Mouse (Mus musculus) embryonic fibroblast, embryonic 13.5 days (primary cell): ENCODE data around the gene Nln. TPM values are rescaled to one million over a fixed set of nuclear protein-coding genes. Genes with fewer than 3 reads are reported as not detected.

Experiments used
- H3K27ac ChIP-seq: 2 replicates; pipeline ENCODE4 v1.5.1; 2012; ENCODE audit warnings: low read length, control low read depth, inconsistent platforms; ENCODE audit not compliant: insufficient read depth
- H3K4me1 ChIP-seq: 2 replicates; pipeline ENCODE4 v1.6.1; 2011; ENCODE audit warnings: low read length; ENCODE audit not compliant: control insufficient read depth, insufficient read depth
- H3K4me3 ChIP-seq: 2 replicates; pipeline ENCODE4 v1.5.1; 2011; ENCODE audit warnings: mild to moderate bottlenecking, control low read depth, low read length; ENCODE audit not compliant: insufficient read depth
- CTCF ChIP-seq: IDR thresholded peaks from 2 replicates; pipeline ENCODE4 v1.5.1; 2011; ENCODE audit warnings: mild to moderate bottlenecking, control low read depth, low read length, moderate library complexity, borderline replicate concordance; ENCODE audit not compliant: insufficient read depth
- POLR2A ChIP-seq: IDR thresholded peaks from 2 replicates; pipeline ENCODE4 v1.6.1; 2011; ENCODE audit warnings: low read depth, mild to moderate bottlenecking, control low read depth, low read length, moderate library complexity
- polyA plus RNA-seq: library from polyadenylated mRNA; stranded (reverse); fragments of >200 nt; gene quantifications from 2 replicates; pipeline ENCODE4 v1.2.4, GENCODE M21; 2011; ENCODE audit warnings: low read depth; ENCODE audit not compliant: missing spikeins, insufficient read length

Nln gene
- polyA plus RNA-seq, 1 experiment = 44.0 TPM

GRCm38 (mm10) chr13:104074731-104075130, 34.7 kb downstream of the Nln start:
- Histone ChIP-seq H3K4me3 (no peak overlapping the region), H3K27ac (peak overlapping the region; percentile 6; the same call in 1 of the 2 replicates), H3K4me1 (peaks cover 4% of the 10 kb centered on the region; the same call in 1 of the 2 replicates)
- no peak for TF ChIP-seq CTCF
- no peak; the same call in 1 of the 2 replicates for TF ChIP-seq POLR2A

- Histone ChIP-seq H3K4me3 (no peak overlapping the region), H3K4me1 (peaks cover 4% of the 10 kb centered on the region; the same call in 1 of the 2 replicates), H3K27ac (no peak overlapping the region)
- no peak for TF ChIP-seq CTCF
- no peak for TF ChIP-seq POLR2A
Observed at GRCm38 (mm10) chr13:104074230-104074629, 35.2 kb downstream of the Nln start.

GRCm38 (mm10) chr13:104072351-104072750, 37.1 kb downstream of the Nln start:
- peaks cover 4% of the 10 kb centered on the region; the same call in 1 of the 2 replicates for H3K4me1 ChIP-seq
- TF ChIP-seq CTCF = no peak
- no peak for TF ChIP-seq POLR2A
- no peak overlapping the region for H3K4me3 ChIP-seq
- H3K27ac ChIP-seq = no peak overlapping the region

- Histone ChIP-seq H3K27ac (no peak overlapping the region), H3K4me3 (no peak overlapping the region), H3K4me1 (peaks cover 7% of the 10 kb centered on the region)
- TF ChIP-seq CTCF = no peak
- TF ChIP-seq POLR2A = no peak
Observed at GRCm38 (mm10) chr13:104070703-104071102, 38.7 kb downstream of the Nln start.

GRCm38 (mm10) chr13:104069216-104069615, 40.2 kb downstream of the Nln start:
- no peak overlapping the region for H3K4me3 ChIP-seq
- no peak overlapping the region for H3K27ac ChIP-seq
- H3K4me1 ChIP-seq = peaks cover 5% of the 10 kb centered on the region
- no peak for TF ChIP-seq CTCF
- no peak for TF ChIP-seq POLR2A

- Histone ChIP-seq H3K4me3 (no peak overlapping the region), H3K27ac (peak overlapping the region; percentile 70), H3K4me1 (peaks cover 14% of the 10 kb centered on the region)
- no peak for TF ChIP-seq POLR2A
- TF ChIP-seq CTCF = no peak
Observed at GRCm38 (mm10) chr13:104065649-104066347, 43.6 kb downstream of the Nln start.

GRCm38 (mm10) chr13:104063061-104063460, 46.4 kb downstream of the Nln start:
- Histone ChIP-seq H3K4me3 (no peak overlapping the region), H3K4me1 (peaks cover 14% of the 10 kb centered on the region), H3K27ac (peak overlapping the region; percentile 41)
- TF ChIP-seq POLR2A (no peak), CTCF (no peak)

- TF ChIP-seq CTCF (no peak), POLR2A (no peak)
- peak overlapping the region; percentile 61 for H3K27ac ChIP-seq
- H3K4me1 ChIP-seq = peaks cover 14% of the 10 kb centered on the region
- no peak overlapping the region for H3K4me3 ChIP-seq
Observed at GRCm38 (mm10) chr13:104061975-104062750, 47.3 kb downstream of the Nln start.

GRCm38 (mm10) chr13:104060231-104060630, 49.2 kb downstream of the Nln start:
- Histone ChIP-seq H3K27ac (no peak overlapping the region), H3K4me1 (peaks cover 10% of the 10 kb centered on the region; the same call in 1 of the 2 replicates), H3K4me3 (no peak overlapping the region)
- TF ChIP-seq POLR2A = no peak
- no peak for TF ChIP-seq CTCF

GRCm38 (mm10) chr13:104059536-104059935, 49.9 kb downstream of the Nln start:
- no peak for TF ChIP-seq POLR2A
- no peak for TF ChIP-seq CTCF
- no peak overlapping the region for H3K27ac ChIP-seq
- H3K4me1 ChIP-seq = peaks cover 9% of the 10 kb centered on the region; the same call in 1 of the 2 replicates
- no peak overlapping the region for H3K4me3 ChIP-seq
